Mouse (Mus musculus): ENCODE results near the gene Cope.

Gene Cope

DNA sequence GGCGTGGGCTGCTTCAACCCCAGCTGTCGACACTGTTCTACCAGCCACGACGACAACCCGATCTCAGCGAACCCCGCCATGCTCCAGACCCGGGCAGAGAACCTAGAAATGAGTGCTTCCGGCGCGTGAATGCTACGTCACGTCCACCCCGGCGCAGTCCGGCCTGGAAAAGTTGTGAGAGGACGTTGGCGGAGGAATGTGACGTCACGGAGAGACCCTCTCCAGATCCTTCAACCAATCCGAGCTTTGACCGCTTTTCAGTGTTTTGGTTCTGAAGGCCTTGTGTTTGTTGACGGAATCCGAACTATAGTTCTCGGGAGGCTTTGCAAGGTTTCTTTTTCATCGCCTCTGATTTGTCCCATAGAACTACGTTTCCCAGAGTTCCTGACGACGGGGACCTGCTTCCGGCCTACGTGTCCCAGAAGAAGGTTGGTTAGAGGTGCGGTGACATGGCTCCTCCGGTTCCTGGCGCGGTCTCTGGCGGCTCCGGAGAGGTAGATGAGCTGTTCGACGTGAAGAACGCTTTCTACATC lies at the start of gene Cope, which contains the start of gene Ddx49:
TSS of gene Cope (plus strand) at position 161 of the 533 bp plus-strand sequence.
TSS of gene Ddx49 (minus strand) at position 132 of the 533 bp plus-strand sequence.
- Histone ChIP-seq H3K36me3 (ENCODE audit: control insufficient read depth, insufficient read depth, low read length, poor library complexity, severe bottlenecking) (peaks cover 2% of the 10 kb centered on the region; the same call in 1 of the 2 replicates), H3K27me3 (ENCODE audit: control insufficient read depth, insufficient read depth, low read length, poor library complexity, severe bottlenecking) (no peaks in the 10 kb centered on the region)
- DNase-seq (ENCODE audit: low read depth, low spot score), result peak; percentile 93

- no peaks in the 10 kb centered on the region for H3K27me3 ChIP-seq (ENCODE audit: control insufficient read depth, insufficient read depth, low read length, poor library complexity, severe bottlenecking)
- peaks cover 14% of the 10 kb centered on the region for H3K36me3 ChIP-seq (ENCODE audit: control insufficient read depth, insufficient read depth, low read length, poor library complexity, severe bottlenecking)
- no peak for DNase-seq (ENCODE audit: low read depth, low spot score)
Observed at GRCm38 (mm10) chr8:70254628-70255027, 47.7 kb upstream of the Cope start.

- H3K36me3 ChIP-seq (ENCODE audit: control insufficient read depth, insufficient read depth, low read length, poor library complexity, severe bottlenecking), result peaks cover 10% of the 10 kb centered on the region
- DNase-seq (ENCODE audit: low read depth, low spot score), result no peak
- no peaks in the 10 kb centered on the region for H3K27me3 ChIP-seq (ENCODE audit: control insufficient read depth, insufficient read depth, low read length, poor library complexity, severe bottlenecking)
Observed at GRCm38 (mm10) chr8:70257456-70257855, 44.9 kb upstream of the Cope start.

DNA sequence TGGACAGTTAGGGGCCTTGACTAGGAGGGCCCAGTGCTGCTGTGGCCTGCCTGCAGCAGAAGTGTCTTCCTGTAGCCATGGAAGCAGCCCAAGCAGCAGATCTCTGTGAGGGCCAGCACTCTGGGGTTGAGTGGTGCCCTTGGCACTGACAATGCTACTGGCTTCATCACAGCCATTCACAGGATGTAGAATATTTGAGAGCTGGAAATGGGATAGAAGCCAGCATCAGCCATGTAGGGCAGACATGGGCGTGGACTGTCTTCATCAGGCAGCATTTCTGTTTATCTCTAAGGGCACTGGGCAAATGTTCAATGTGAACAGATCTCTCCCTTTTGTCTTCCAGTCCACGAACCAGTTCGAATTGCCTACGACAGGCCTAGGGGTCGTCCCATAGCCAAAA lies 43.7 kb upstream of the Cope start:
- Histone ChIP-seq H3K36me3 (ENCODE audit: control insufficient read depth, insufficient read depth, low read length, poor library complexity, severe bottlenecking) (peaks cover 5% of the 10 kb centered on the region), H3K27me3 (ENCODE audit: control insufficient read depth, insufficient read depth, low read length, poor library complexity, severe bottlenecking) (no peaks in the 10 kb centered on the region)
- DNase-seq (ENCODE audit: low read depth, low spot score), result no peak

DNA sequence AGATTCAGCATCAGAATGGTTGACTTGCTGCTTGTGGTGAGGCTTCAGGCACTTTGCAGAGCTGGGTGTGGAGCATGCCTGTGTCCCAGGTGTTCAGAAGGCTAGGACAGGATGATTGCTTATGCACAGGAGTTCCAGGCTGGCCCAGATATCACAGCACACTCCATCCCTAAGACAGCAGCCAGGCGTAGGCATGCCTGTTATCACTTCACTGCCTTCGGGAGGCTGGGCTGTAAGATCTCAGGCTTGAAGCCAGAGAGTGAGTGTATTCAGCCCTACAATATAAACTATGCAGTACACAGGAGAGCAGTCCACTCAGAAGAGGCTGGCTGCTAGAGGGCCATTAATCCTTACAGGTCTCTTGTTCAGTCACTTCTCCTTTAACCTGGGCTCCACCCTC lies 43.3 kb upstream of the Cope start:
- no peak for DNase-seq (ENCODE audit: low read depth, low spot score)
- Histone ChIP-seq H3K27me3 (ENCODE audit: control insufficient read depth, insufficient read depth, low read length, poor library complexity, severe bottlenecking) (no peaks in the 10 kb centered on the region), H3K36me3 (ENCODE audit: control insufficient read depth, insufficient read depth, low read length, poor library complexity, severe bottlenecking) (peaks cover 5% of the 10 kb centered on the region)

DNA sequence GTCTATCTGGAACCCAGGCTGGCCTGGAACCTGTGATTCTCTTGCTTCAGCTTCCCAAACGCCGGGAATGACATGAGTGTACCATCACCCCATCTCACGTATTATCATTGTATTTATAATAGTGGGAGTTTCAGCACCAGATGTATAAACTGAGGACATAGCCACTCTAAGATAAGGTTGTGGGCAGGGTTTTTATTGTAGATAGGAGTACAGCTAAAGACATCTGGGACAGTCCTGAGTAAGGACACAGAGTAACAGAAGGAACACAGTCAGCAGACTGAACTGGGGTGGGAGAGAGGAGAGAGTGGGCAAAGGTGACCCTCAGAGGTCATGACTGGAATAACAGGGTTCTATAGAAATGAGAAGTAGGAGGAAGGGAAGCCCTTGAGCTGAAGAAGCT lies 34.6 kb upstream of the Cope start:
- peaks cover 2% of the 10 kb centered on the region; the same call in 1 of the 2 replicates for H3K36me3 ChIP-seq (ENCODE audit: control insufficient read depth, insufficient read depth, low read length, poor library complexity, severe bottlenecking)
- H3K27me3 ChIP-seq (ENCODE audit: control insufficient read depth, insufficient read depth, low read length, poor library complexity, severe bottlenecking), result no peaks in the 10 kb centered on the region; the same call in 1 of the 2 replicates
- DNase-seq (ENCODE audit: low read depth, low spot score), result no peak

- DNase-seq (ENCODE audit: low read depth, low spot score), result no peak
- 0 out of 2 replicates have a peak, but pooled peaks cover 2% of the 10 kb centered on the region for H3K36me3 ChIP-seq (ENCODE audit: control insufficient read depth, insufficient read depth, low read length, poor library complexity, severe bottlenecking)
Observed at GRCm38 (mm10) chr8:70268311-70268710, 34.0 kb upstream of the Cope start.

DNA sequence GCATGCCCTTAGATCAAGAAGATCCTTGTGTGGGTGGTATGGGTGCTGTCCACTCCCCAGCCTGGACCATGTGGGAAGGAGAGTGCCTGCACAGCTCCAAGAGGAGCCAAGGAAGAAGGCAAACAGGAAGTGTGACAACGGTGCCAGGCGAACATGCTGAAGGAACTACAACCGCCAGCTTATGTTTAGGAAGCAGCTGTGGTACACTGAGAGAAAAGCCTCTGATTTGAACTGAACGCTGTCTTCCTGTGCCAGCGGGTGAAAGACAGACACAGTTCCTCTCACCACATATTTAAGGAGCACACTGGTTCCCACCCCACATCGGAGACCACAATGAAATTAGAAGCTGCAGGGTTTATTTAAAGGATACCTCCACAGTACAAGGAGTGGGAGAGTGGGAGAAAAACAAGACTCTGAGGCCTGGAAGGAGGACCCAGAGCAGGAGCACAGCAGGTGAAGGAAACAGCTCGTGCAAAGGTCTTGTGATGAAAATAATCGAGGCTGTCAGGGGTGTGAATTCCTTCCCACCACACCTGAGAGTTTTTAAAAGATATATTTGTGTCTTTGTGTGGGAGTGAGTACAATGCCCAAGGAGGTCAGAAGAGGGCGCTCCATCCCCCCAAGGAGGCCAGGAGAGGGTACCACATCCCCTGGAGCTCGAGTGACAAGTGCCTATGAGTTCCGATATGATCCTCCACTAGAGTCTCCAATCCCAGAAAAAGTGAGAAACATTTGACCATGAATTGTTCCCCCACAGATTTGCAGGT lies 33.3 kb upstream of the Cope start:
- peak; percentile 29 for DNase-seq (ENCODE audit: low read depth, low spot score)
- H3K36me3 ChIP-seq (ENCODE audit: control insufficient read depth, insufficient read depth, low read length, poor library complexity, severe bottlenecking), result 0 out of 2 replicates have a peak, but pooled peaks cover 2% of the 10 kb centered on the region

More at GRCm38 (mm10) chr8:70268311-70268710, 34.0 kb upstream of the Cope start:
- no peaks in the 10 kb centered on the region; the same call in 1 of the 2 replicates for H3K27me3 ChIP-seq (ENCODE audit: control insufficient read depth, insufficient read depth, low read length, poor library complexity, severe bottlenecking)

DNA sequence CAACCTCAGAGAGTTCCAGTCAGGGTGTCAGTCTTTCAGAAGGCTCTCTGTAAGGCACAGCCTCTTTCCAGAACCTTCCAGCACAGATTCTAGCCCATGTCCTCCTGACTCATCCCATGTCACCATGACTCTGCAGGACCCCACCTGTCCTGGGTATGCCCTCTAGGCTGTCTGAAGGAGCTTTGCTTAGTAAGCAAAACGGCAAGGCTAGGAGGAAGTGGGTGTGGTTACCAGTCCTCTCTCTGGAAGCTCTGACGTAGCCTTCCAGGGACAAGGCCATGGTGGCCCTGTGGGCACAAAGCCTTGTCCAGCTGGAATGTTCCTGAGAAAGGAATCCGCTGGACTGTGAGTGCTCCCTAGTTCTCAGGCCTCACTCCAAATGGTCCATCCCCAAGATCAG lies 29.4 kb upstream of the Cope start:
- no peaks in the 10 kb centered on the region for H3K36me3 ChIP-seq (ENCODE audit: control insufficient read depth, insufficient read depth, low read length, poor library complexity, severe bottlenecking)
- no peak for DNase-seq (ENCODE audit: low read depth, low spot score)
- H3K27me3 ChIP-seq (ENCODE audit: control insufficient read depth, insufficient read depth, low read length, poor library complexity, severe bottlenecking), result no peaks in the 10 kb centered on the region

More for the DNA sequence above, 33.3 kb upstream of the Cope start:
- H3K27me3 ChIP-seq (ENCODE audit: control insufficient read depth, insufficient read depth, low read length, poor library complexity, severe bottlenecking), result no peaks in the 10 kb centered on the region; the same call in 1 of the 2 replicates

DNA sequence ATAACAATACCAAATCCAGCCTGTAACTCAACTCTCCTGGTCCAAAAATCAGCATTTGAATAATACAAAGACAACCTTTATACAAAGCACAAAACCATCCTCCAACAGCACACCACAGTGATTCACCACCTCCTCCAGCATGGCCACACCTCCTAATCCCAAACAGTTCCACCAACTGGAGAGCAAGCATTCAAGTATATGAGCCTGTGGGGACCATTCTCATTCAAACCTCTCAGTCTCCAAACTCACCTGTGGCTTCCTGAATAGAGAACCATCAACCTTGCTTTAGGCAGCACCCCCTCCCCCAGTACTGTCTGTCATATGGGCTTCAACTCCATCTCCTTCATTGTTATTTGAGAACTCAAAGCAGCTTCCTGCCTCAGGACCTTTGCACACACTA lies 28.0 kb upstream of the Cope start:
- no peak for DNase-seq (ENCODE audit: low read depth, low spot score)
- H3K27me3 ChIP-seq (ENCODE audit: control insufficient read depth, insufficient read depth, low read length, poor library complexity, severe bottlenecking), result no peaks in the 10 kb centered on the region
- no peaks in the 10 kb centered on the region for H3K36me3 ChIP-seq (ENCODE audit: control insufficient read depth, insufficient read depth, low read length, poor library complexity, severe bottlenecking)

- Histone ChIP-seq H3K27me3 (ENCODE audit: control insufficient read depth, insufficient read depth, low read length, poor library complexity, severe bottlenecking) (no peaks in the 10 kb centered on the region), H3K36me3 (ENCODE audit: control insufficient read depth, insufficient read depth, low read length, poor library complexity, severe bottlenecking) (no peaks in the 10 kb centered on the region)
- DNase-seq (ENCODE audit: low read depth, low spot score), result no peak
Observed at GRCm38 (mm10) chr8:70276476-70276875, 25.8 kb upstream of the Cope start.

DNA sequence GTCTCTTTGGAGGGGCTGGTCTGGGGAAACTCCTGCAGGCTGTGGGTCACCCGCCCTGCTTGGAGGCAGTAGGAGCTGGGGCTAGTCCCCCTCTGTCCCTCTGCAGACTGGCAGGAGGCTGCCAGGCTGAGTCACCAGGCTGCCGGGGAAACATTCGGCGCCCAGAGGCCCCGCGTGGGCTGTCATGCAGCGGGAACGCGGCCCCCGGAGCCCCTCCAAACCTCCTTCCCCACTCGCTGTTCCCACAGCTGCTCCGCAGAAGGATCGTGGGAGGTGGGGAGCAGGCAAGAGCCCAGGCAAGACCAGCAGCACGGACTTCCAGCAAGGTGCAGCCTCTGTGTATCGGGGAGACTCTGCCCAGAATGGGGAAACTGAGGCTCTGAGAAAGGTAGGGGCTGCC lies 24.1 kb upstream of the Cope start:
- Histone ChIP-seq H3K27me3 (ENCODE audit: control insufficient read depth, insufficient read depth, low read length, poor library complexity, severe bottlenecking) (no peaks in the 10 kb centered on the region), H3K36me3 (ENCODE audit: control insufficient read depth, insufficient read depth, low read length, poor library complexity, severe bottlenecking) (no peaks in the 10 kb centered on the region)
- no peak for DNase-seq (ENCODE audit: low read depth, low spot score)

DNA sequence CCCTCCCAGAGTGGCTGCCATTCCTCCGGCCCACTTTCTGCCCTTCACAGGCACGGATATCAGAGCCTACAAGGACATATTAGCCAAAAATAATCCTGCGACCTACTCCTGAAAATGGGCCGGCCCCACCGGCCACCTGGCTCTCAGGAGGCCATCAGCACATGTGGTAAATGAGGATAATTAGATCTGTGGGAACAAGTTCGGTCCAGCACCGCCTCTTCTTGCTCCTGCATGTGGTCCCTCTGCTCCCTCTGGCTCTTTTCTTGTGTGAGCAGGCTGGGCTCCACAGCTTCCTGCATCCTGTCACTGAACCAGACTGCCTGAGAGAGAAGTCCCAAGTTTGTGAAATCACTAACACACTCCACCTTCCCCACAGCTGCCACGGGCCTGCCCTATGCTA lies 23.1 kb upstream of the Cope start:
- H3K36me3 ChIP-seq (ENCODE audit: control insufficient read depth, insufficient read depth, low read length, poor library complexity, severe bottlenecking), result no peaks in the 10 kb centered on the region
- H3K27me3 ChIP-seq (ENCODE audit: control insufficient read depth, insufficient read depth, low read length, poor library complexity, severe bottlenecking), result no peaks in the 10 kb centered on the region
- DNase-seq (ENCODE audit: low read depth, low spot score), result no peak

DNA sequence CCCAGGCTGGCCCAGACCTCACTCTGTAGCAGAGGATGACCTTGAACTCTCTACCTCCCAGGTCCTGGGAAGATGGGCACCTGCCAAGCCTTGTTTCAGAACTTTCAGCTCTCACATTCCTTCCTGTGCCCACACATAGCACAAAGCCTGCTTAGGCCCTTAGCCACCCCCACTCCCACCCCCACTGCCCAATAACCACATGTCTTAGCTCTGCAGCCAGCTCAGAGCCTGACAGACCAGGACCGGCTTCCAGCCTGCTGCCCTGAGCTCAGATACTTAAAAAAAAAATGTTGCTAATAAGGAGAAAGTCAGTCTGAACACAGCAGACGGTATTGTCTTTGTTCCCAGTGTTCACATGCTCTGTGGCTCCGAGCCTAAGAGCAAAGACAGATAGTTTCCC lies 21.3 kb upstream of the Cope start:
- Histone ChIP-seq H3K36me3 (ENCODE audit: control insufficient read depth, insufficient read depth, low read length, poor library complexity, severe bottlenecking) (no peaks in the 10 kb centered on the region), H3K27me3 (ENCODE audit: control insufficient read depth, insufficient read depth, low read length, poor library complexity, severe bottlenecking) (no peaks in the 10 kb centered on the region)
- no peak for DNase-seq (ENCODE audit: low read depth, low spot score)

DNA sequence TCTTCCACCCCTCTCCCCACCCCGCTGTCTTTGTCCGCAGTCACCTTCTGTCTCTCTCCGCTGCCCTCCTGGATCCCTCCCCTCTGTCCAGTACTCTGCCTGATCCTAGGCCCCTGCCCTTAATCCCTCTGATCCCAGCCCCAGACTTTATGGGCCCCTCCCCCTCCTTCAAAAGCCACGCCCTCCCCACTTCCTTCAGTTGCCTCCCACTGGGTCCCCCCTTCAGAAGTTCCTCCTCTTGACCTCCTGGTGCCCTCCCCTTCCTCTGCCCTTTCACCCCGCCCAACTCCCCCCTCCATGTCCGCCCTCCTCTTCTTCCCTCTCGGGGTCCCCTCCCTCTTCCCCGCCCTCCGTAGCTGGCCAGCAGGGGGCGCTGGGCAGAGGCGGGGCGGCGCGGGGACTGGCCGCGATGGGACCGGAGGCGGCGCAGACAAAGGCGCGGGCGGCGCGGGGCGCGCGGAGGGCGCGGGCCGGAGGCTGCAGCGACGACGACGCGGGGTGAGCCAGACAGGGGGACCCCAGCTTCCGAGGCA lies 19.6 kb upstream of the Cope start, which contains the start of gene Homer3:
TSS of gene Homer3 (plus strand) at position 225 of the 533 bp plus-strand sequence.
- no peaks in the 10 kb centered on the region for H3K27me3 ChIP-seq (ENCODE audit: control insufficient read depth, insufficient read depth, low read length, poor library complexity, severe bottlenecking)
- H3K36me3 ChIP-seq (ENCODE audit: control insufficient read depth, insufficient read depth, low read length, poor library complexity, severe bottlenecking), result no peaks in the 10 kb centered on the region; the same call in 1 of the 2 replicates
- peak; percentile 93 for DNase-seq (ENCODE audit: low read depth, low spot score)
